Mouse (Mus musculus) A20 (cell line): ENCODE measurements at regions not wholly inside any gene's neighbourhood (a gene's known extent, or its start where the extent isn't known, plus 50 kb on each side); places are given as distances from the start of the nearest gene placed in this dataset.

Experiments
- DNase-seq: peaks from one replicate; pipeline ENCODE4 v3.0.0-alpha.2; 2011; ENCODE audit warnings: low read depth, low spot score

- no peak for DNase-seq
Measured at GRCm38 (mm10) chr13:116619105-116619504, 309.6 kb upstream of the Isl1 start.

DNA sequence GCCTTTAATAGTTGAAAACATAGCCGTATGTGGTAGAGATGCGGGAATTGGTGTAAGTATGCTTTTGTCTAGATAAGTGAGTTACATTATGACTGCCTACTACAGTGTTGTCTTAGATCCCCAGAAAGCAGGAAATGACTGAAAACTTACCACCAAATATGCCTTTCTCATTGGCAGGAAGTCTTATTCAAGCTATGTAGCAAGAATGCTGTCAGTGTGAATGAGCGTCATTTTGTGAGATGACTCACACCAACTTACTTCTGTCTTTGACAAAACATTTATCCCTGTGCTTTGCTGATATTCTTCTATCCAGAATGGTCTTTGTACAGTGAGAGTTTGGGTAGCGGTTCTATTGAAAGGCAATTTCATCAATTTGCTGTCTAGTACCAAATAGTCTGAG is 286.9 kb upstream of the Isl1 start:
- DNase-seq, result no peak

- no peak for DNase-seq
Measured at GRCm38 (mm10) chr13:116595512-116595911, 286.0 kb upstream of the Isl1 start.

DNA sequence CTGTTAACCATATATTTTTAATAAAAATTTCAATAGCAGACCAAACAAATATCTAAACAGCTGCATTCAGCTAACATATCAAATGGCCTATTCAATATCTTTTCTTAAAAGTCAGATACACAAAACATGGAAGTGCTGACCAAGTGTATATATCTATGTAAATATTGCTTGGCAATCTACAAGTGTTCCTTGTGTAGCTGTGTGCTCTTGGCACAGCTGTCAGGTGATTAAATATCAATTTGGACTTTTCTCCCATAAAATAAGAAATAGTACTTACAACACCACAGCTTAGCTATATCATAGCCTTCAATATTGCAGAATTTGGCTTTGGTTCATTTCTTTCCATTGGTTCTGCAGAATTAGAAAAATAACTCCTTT is 266.5 kb upstream of the Isl1 start:
- no peak for DNase-seq

GRCm38 (mm10) chr13:116575274-116575957 is 265.9 kb upstream of the Isl1 start:
- DNase-seq, result no peak

GRCm38 (mm10) chr13:116555053-116555452 is 245.6 kb upstream of the Isl1 start:
- no peak for DNase-seq

GRCm38 (mm10) chr13:116535211-116535610 is 225.7 kb upstream of the Isl1 start:
- no peak for DNase-seq

DNA sequence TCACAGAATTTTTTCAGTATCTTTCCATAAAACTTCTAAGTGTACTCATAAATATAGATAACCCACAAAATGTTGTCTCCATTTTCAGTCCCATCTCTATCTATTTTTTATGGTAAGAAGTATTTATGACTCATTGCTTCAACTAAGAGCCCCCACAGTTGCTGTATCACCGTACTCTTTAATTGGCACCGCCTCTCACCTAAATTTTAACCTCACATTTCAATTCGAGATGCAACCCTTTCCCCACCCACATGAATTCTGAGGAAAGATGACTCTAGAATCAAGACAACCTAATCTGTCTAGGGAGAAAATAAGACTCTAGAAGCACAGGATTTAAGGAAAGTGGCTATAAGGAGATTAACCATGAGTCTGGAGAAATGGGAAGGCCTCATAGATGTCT is 223.7 kb upstream of the Isl1 start:
- no peak for DNase-seq

- no peak for DNase-seq
Measured at GRCm38 (mm10) chr13:116528289-116528688, 218.8 kb upstream of the Isl1 start.

DNA sequence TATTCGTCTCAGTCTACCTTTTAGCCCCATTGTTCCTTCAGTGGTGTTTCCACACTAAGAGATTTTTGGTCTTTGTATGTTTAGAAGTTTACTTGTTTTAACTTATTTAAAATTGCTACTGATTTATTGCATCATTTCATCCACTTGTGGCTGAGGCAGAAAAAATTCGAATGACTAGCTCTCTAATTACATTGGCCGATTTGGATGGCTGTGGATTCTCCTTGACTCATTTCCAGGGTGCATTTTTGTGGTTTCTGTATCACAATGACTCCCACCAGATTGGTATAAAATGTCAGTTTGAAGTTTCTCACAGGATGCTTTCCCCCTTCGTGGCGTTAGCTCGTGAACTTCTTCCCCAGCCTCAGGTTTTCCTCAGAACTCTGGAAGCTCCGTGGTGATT is 217.5 kb upstream of the Isl1 start:
- no peak for DNase-seq

DNA sequence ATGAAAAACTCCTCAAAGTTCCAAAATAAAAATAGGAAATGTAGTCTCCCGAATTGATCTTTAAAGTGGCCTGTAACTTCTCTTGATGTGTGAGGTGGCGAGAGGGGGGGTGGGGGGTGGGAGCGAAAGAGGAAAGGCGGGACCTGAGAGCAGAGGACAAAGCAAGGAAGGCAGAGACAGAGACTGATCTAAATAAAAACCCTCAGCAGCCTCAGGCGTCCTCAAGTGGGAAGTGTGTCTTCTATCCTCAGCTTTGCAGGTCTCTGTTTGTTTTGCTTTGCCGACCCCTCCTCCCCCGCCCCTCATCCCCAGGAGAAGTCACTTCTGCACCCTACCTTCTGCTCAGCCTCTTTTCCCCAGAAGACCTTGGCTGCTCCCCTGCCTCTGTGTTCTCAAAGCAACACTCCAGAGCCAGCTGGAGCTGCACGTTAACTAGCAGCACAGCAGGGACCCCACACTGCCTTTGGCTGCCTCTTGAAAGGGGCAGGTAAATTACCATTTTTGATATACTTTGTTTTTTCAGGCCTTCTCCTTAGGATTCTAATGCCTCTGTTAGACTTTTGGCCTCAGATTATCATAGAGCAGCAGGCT is 214.3 kb upstream of the Isl1 start:
- DNase-seq, result no peak

DNA sequence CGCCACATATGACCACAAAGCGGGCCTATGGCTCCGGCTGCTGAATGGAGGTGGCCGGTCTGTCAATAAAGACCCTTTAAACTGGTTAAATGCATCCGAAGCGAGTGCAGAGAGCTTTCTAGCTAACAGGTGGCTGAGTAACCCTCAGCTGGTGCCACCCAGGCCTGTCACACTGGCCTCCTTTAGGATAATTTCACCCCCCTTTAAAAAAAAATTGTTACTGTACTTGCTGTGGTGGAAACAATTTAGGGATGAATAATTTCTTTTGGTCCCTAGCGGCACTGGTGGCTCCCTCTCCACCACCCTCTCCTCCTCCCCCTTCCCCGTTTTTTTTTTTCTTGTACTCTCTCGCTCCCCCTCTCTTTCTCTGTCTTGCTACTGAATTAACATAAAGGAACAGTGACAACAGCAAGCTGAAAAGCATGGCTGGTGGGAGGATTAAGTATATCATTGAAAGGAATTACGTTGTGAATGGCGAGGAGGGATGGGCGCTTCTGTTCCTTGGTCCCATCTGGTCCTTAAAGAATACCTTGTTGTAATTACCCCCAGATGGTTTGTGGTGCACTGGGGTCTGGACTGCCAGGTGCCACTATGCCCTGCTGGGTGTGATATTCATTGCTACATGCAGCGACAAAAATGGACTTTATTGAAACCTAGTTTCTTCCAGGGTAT is 205.3 kb upstream of the Isl1 start:
- no peak for DNase-seq

- DNase-seq, result no peak
Measured at GRCm38 (mm10) chr13:116514256-116514639, 204.8 kb upstream of the Isl1 start.

DNA sequence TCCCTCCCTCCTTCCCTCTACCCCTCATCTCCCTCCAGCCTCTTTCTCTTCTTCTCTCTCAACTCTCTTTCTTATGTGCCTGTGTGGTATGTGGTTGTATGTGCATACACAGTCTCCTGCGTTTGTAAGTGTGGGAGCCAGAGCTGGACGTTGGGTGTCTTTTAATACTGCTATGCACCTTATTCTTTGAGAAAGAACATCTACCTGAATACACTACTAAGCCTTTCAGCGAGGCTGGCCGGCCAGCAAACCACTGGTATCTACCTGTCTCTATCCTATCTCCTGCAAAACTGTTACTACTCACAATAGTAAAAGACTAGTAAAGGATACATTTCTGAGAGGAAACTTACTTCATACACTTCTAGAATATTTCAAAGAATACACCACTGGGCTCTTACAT is 202.9 kb upstream of the Isl1 start:
- DNase-seq, result no peak

GRCm38 (mm10) chr13:116508213-116508811 is 198.8 kb upstream of the Isl1 start:
- DNase-seq, result no peak

DNA sequence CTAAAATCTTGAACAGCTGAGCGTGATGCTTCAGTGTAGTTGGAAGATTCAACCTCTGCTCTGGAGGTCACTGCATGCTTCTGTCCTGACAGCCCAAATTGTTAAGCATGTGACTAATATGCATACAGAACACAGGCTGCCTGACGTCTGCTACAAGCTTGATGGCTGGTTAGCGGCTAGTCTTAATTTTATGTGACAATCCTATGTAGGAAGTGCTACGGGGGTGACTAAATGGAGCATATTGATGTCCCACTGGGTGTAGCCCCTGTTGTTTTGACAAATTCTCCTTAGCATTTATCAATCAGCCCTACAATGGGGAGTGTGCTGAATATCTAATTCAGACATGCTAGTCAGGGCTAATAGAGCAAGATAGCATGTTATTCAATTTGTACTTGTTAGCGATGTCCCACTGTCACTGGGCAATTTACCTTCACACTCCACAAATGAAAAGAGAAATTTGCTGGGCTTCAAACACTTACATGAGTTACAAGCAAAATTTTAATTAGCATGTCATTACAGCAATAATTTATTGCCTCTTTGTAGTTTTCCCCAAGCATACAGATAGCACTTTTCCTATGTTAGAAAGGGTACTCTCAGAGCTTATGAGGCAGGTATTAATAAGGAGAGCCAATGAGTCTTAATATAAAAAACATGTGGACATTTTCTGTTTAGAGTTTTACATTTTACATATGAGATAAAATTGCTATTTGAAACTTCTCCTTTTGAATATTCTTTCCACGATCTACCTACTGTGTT is 188.3 kb upstream of the Isl1 start:
- no peak for DNase-seq

DNA sequence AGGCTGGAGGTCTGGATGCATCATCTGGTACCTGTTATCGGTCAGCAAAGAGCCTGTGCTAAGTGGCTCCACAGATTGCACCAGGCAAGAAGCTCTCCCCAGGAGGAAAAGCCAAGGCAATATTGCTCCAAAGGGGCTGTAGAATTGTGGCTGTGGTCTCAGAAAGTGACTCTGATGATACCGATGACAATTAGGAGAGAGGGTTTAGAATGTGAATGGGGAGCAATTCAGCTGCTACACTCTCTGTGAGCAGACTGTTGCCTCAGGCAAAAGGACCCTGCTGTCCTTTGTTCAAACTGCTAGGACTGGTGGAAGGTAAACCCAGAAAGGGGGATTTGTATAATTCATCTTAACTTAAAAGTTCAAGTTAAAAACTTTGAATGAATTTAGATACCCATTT is 186.2 kb upstream of the Isl1 start:
- DNase-seq, result no peak

DNA sequence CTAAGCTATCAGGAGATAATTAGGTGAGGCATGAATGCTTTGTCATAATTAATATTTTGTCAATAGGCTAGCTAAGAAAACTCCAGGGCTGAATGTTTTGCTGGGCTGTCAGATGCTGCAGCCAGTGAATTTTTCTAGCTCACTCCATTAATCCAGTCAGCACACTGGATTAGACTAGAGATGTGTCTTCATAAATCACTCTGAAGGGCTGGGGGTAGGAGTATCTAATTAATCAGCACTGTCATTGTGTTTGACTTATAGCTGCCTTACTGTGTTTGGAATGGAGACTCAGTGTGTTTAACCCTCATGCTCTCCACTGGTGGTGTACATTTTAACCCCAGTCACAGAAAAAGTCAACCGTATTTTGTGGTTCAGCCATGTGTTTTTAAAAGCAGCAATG is 179.9 kb upstream of the Isl1 start:
- DNase-seq, result no peak

DNA sequence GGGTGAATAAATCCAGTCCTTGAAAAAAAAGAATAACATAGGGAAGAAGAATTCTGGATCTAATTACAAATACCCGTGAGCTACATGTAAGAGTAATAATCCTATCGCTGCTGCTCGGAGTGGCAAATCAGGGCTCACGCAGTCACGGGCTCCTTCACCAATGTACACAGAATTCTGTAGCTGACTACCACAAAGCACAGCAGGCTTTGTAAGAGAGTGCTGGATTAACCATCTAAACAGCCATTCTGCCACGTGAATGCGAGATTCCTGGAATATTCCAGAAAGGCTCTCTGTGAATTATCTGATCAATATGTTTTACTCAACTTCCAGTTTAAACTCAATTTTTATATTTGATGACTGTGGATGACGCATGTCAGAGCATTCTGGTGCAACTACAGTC is 165.1 kb upstream of the Isl1 start:
- DNase-seq, result no peak

GRCm38 (mm10) chr13:116461757-116462156 is 152.3 kb upstream of the Isl1 start:
- no peak for DNase-seq

DNA sequence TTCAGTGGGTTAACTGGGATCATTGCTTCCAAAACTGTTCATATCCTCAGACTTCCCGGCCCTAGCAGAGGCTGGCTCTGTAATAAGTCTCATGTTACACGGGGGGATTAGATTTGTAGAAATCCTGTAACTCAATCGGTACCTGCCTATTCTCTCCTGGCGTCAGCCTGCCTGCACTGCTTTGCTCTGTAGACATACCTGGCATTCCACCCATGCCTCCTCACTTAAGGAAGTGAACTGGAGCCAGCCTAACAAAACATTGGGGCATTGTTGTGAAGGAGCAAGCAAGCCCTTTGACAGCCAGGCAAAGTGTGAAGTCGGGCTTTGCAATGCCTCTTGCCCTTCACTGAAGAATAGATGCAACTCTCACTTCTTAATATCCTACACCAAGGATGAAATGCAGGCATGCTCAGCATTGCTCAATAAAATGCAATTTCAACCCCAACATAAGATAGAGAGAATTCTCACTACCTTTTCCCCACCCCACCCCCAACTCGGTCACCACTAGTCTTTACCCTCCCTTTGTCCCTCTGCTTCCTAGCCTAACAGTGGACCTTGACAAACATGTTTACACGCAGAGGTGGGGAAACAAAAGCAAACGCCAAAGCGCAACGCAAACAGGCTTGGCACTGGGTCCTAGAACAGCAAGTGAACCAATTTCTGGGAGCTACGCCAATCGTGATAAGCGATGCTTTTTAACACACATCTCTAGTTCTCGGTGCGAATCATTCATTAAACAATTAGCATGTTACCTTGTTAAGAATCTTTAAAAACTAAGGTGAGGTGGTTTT is 133.9 kb upstream of the Isl1 start:
- DNase-seq, result no peak
